Mouse (Mus musculus) cerebellum, adult 2 months (tissue): ENCODE data around the gene Ap2a2.

Experiments
- CTCF ChIP-seq: fragments of 200-500 bp; IDR thresholded peaks from 2 replicates; pipeline ENCODE4 v1.5.1; 2011; ENCODE audit warnings: low read depth, mild to moderate bottlenecking, control low read depth, low read length, moderate library complexity, borderline replicate concordance; ENCODE audit not compliant: insufficient read depth
- POLR2A ChIP-seq: fragments of 200-500 bp; IDR thresholded peaks from 2 replicates; pipeline ENCODE4 v1.6.1; 2011; ENCODE audit warnings: low read length, control low read depth, borderline replicate concordance; ENCODE audit not compliant: insufficient read depth

- no peak for TF ChIP-seq CTCF
- no peak for TF ChIP-seq POLR2A
Observed at GRCm38 (mm10) chr7:141541681-141542080, 20.3 kb upstream of the Ap2a2 start.
